Mouse (Mus musculus) liver, postnatal 0 days (tissue): Measurements from ENCODE around the gene Hmx1.

ENCODE experiments used
- CTCF ChIP-seq: sonication (generic); IDR thresholded peaks from 2 replicates; pipeline ENCODE4 v1.5.1; 2016; ENCODE audit warnings: antibody characterized with exemption, low read depth
- EP300 ChIP-seq: IDR thresholded peaks from 2 replicates; pipeline ENCODE4 v1.6.1; 2016; ENCODE audit warnings: antibody characterized with exemption, low read depth, mild to moderate bottlenecking

GRCm38 (mm10) chr5:35396976-35397641, 8.2 kb downstream of the Hmx1 start:
- TF ChIP-seq CTCF (no peak), EP300 (no peak)
